Mouse (Mus musculus) natural killer cell, adult 2 months (primary cell): ENCODE measurements around the gene Add1.

Experiments
- DNase-seq, 2 experiments: peaks; one replicate each; pipeline ENCODE4 v3.0.0; 2022; ENCODE audit warnings: low spot score in 2 of 2

Add1 gene

DNA sequence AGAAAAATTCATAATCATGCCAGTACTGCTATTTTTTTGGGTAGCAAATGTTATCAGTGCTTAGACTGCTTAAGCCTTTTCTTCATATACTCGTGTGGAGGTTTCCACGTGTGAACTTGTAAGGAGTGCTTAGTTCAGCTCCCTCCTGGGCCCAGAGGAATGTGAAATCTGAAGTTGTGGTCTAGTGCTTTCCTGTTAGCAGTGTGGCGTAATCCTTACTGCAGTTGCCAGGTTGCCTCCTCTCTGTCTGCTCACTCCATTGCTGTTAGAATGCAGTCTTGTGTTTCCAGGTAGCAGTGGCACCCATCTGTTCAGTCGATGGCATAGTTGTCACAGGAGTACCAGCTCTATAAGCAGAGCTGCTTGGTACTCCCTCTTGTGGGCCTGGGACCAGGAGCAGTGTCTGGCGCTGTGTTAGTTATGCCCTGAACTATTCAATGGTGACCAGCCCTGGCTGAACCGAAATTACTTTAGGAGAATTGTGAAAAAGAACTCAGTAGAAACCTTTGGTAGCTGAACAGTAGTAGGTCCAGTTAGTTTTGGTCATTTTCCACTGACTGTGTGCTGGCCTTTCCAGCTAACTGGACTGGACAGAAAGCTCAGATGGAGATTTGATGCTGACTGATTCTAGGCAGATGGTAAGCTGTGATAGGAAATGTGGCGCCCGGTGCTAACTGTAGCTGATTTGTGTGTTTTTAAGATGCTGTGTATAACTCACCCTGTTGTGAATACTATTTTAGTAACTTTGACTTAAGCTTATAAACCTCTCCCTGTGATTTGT lies 33.8 kb downstream of the Add1 start:
- no peak for DNase-seq

DNA sequence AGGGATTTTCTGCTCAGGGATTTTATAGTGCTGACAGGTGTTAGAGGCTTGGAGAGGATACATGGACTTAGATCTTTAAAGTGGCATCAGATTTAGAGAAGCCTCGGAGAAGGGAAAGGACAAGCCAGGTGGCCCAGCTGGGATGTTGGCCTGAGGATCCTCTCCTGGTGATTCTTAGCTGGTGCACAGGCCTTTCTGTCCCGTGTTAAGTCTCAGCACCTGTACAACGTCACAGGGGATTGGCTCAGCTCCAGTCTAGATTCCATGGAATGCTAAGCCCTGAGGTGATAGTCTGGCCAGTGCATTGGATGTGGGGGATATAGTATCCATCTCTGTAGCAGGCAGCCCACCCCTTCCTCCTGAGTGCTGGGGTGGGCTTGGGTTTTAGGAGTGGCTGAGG lies 34.8 kb downstream of the Add1 start:
- no peak for DNase-seq

DNA sequence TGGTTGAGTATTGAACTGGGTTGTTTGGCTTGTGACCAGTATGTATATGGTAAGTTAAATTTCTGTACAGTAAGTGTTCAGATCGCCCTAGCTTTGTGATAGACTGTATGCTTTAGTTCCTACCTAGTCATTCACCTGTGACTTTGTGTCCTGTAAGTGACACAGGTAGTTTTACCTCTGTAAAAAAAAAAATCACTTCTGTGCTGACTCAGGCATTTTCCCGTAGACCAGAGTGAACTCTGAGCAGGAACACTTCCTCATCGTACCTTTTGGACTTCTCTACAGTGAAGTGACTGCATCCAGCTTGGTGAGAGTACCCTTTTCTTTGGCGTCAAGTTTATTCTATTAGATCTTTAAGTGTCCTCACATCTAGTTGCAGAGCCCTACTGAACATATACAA lies 36.5 kb downstream of the Add1 start:
- DNase-seq: no peak

DNA sequence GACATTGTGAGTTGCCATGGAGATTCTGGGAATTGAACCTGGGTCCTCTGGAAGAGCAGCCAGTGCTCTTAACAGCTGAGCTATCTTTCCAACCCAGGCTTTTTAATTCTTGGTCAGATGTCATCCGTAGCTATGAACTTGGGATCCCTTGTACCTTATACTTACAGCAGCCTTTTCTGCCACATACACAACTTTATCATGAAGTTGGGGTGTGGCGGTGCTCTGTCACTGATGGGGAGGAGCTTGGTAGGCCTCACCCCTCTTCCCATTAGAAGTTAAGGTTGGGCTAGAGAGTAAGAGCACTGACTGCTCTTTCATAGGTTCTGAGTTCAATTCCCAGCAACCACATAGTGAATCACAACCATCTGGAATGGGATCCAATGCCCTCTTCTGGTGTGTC lies 59.5 kb downstream of the Add1 start:
- DNase-seq: no peak

DNA sequence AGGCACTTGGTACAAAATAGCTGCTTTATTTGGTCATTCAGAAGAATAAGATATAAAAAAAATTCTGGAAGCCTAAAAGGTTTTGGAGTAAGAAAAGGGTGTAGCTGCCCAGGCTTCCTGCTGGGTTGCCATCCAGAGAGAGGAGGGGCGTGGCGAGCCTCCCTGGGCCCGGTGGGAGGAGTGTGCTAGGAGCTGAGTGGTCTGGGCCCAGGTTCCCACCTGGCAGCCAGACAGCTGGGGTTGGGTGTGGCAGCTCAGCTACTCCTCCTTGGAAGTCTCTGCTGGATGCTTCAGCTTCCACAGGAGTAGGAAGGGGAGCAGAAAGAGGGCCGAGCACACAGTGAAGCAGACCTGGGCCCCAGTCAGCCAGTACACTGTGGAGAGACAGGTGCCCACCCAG lies 60.2 kb downstream of the Add1 start:
- DNase-seq: no peak

DNA sequence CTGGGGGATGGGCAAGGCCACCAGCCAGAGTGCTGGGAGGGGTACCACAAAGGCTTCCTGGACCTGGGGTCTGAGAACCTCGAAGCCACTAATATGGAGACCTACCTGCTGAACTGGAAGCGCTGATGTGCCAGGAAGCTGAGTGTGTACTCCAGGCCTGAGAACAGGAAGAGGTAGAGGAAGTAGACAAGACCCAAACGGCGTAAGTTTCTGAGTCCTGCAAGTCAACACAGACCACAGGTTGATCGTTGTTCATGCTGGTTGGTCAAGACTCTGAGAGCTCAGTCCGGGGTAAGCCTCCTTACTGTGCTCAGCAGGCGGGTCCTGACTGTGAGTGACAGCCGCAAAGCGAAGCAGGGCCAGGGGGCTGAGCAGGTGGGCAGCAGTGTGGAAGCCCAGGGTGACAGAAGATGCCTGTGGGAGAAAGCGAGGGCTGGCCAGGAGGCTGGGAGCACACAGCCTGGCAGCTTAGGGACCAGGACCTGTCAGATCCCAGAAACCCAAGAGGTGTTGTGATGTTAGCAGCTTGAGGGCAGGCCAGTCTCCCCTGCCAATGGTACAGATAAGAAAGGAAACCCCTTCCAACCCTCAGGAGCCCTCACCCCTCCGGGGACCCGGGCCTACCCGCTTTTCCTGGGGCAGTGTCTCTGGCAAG lies 61.4 kb downstream of the Add1 start:
- peak; percentile 46 to 48 for DNase-seq

DNA sequence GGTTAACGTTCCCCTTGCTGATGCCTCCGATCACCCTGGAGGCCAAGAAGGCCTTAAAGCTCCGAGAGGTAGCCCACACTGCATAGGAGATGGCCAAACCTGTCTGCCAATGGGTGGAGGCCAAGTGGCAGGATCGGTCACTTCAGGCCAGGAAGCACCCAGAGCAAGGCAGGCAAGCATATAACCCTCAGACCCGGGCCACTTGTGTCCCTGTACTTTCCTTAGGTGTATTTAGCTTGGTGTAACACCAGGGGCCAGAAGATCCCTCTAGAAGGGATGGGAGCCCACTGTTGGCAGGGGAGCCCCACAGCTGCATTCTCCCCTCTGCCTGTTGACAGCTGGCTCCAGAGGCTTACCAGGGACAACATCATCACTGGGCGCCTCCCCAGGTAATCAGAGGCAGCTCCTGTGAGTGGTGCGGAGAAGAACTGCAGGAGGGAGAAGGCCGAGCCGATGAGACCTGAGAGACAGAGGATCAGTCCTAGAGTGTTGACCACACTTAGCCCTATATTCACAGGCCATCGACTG lies 62.3 kb downstream of the Add1 start:
- no peak for DNase-seq

DNA sequence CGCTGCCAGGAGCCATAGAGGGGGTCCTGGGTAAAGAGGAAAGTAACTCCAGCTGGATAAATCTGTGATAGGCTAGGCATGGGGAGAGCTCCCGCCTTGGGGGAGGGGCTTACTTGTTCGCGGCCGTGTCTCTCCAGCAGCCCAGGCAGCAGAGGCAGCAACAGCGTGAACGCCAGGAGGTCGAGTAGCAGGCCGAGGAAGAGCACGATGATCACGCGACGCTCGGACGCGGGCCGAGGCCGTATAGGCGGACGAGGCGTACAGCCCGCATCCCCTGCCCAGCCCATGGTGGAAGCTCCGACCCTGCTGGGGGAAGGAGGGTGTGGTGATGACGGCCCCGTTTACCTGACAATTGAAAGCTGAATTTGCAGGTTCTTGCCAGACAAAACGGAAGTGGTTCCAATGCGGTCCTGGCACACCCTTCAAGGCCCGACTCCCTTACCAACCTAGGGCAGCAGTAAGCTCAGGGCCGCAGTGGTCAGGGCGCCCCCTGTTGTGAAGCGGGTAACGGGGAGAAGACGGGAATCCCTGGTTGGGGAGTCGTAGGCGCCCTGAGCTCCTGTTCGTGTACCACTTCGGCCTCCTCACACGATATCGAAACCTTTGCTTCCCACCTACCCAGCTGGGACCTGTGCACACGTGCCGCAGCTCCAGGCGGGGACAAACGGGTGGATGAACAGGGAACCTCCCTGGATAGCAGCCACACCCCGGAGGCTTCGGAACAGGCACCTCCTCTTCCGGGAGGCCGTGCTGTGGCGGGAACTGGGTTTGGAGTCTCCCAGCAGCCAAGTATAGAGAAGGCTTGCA lies 63.2 kb downstream of the Add1 start, which contains the start of gene Mfsd10:
TSS of gene Mfsd10 (minus strand) at position 732 of the 807 bp plus-strand sequence.
- DNase-seq: peak; percentile 55 to 71

DNA sequence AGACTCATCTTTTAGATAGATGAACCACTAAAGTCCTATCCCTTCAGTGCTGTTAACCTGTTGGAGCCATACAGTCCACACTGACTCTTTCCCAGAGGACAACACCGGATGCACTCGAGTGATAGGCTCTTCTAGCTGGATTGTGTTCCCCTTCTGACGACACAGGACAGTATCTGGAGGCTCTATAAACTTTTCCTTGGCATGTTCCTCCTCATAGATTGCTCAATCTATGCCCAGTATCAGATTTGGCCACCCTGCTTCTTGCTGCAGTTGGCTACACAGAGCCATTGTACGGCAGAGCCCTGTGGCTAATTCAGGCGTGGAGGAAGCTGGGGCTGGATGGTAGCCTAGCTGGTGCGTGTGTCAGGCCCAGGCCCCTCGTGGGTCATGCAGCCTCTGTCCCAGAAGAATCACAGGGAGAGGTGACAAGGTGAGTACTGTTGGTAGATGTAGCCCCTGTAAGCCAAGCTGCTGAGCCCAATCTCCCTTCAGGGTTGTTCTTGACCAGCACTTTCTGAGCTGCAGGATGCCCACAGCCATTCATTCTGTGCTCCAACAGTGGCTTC lies 64.2 kb downstream of the Add1 start:
- DNase-seq: no peak

DNA sequence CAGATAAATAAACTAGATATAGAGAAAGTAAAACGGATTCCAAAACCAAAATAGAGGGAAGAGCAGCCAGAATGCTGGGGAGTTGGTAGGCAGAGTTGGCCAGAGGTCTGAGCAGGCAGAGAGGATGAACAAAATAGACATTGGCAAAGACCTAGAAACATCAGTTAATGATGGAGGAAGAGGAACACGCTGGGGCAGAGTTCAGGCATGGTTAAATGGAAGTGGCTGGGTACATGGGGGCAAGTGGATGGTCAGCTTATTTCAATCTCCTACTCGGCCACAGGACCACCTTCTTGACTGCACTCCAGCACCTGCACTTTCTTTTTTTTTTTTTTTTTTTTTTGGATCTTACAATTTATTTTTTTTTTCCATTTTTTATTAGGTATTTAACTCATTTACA lies 68.5 kb downstream of the Add1 start:
- DNase-seq: no peak

DNA sequence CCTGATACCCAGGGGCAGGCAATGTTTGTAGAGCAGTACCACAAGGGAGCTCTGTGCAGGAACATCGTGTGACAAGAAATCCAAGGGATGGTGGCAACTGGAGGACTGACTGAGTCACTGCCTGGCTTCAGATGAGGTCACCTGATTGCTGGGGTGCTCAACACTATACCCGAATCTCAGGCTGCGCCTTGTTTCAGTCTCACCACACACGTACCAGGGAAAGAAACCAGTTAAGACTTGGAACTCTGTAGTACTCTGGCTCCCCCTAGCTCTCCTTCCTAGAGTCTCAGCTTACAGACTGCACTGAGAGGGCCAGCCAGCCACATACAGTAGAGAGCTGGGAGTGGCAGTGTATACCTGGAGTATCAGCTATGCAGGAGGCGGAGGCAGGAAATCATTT lies 69.5 kb downstream of the Add1 start:
- DNase-seq: peak; percentile 12 to 36

DNA sequence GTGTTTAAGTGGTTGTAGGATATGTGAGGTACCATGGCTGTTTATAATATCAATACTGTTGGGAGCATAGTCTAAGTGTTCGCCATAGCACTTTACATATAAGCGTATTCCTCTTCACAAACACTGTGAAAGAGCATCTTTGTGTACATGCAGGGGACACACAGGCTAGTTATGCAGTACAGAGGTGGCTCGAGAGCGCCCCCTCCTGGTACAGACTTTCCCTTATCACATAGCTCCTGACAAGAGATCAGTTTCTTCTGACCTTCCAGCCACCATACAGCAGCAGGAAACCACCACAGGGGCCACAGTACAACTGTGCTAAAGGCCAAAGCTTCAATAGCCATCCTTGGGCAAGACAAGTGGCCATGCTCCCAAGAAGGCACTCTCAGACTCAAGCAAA lies 74.1 kb downstream of the Add1 start:
- DNase-seq: peak; percentile 63 to 80

DNA sequence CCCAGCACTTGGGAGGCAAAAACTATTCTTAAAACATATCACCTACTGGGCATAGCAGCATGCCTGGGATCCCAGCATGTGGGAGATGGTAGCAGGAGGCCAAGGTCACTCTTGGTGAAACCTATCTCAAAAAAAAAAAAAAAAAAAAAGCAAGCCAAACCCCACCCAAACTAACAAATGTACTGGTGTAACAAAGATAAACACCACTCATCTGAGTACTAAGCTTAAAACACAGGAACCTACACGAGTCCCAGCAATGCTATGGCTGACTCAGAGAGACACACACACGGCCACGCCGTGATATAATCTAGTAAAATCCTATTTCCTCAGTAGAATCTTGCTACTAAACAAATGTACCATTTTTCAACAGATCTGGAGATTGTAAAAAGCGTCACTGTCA lies 79.5 kb downstream of the Add1 start:
- DNase-seq: no peak

DNA sequence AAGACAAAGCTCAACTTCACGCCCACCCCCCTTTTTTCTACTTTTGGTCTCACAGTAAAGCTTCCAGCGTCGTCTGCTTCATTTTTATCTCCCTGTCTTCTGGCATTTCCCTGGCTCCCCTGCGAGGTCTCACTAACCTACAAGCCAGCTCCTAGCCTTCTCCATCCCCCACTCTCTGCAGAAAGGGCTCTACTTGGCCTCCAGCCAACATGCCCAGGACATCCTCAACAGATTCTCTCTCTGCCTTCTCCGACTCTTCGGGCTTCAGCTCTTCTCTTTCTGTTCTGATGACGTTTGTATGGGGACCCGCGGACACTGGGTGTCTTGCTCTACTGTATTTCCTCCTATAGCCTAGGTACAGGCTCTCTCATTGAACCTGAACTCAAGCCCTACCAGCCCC lies 81.4 kb downstream of the Add1 start:
- DNase-seq: no peak

DNA sequence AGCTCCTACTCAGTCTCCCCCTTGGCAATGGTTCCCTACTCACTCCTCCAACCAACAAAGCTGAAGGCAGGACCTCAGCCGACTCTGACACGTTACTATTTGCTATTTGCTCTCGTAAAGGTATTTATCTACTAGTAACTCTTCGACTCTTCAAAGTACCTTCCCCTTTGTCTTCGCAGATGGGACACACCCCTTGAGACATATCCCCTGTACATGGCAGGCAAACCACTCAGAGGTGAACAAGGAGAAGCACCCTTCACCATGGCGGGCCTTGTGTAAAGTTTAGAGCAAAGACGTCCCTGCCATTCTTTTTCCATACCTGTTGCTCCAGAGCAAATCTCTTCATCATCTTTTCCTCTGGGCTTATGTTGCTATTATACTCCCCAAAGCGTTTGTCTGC lies 84.1 kb downstream of the Add1 start:
- DNase-seq: no peak

DNA sequence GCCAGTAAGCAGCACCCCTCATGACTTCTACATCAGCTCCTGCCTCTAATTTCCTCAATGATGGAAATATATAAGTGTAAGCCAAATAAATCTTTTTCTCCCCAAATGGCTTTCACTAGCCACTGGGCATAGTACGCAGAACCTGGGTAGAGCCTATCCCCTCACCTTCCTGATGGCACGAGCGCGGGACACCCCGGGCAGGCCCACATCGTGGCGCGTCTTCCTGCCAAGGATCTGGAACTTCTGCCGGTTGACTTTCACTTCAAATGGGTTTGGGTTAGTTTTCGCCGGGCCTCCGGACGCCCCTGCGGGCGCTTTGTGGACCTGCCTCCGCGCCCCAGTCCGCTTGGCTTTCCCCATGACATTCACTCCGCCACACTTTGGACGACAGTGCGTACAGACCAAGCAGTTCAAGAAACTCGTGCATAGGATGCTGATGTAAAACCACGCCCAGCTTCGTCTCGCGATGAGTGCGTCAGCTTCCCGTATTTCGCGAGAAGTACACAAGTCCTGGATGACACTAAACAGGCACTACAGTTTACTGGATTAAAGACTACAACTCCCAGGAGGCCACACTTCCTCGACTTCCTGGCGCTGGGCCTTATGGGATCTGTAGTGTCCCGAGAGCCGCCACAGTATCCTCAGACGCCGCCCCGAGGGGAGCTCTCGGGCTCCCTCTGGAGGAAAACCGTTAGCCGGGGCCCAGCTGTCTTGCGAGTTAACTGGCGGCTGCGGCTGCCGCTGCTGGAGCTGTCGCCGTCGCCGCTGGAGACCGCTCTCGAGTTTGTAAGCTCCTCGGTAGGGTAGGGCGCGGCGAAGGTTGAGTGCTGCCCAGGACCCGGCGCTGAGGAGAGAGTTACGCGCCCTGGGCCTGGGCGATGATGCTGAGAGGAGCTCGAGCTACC lies 86.5 kb downstream of the Add1 start, which contains the start of the genes Nop14 and Grk4:
TSS of gene Nop14 (minus strand) at position 463 of the 905 bp plus-strand sequence.
TSS of gene Grk4 (plus strand) at position 694 of the 905 bp plus-strand sequence.
- peak; percentile 99 for DNase-seq

DNA sequence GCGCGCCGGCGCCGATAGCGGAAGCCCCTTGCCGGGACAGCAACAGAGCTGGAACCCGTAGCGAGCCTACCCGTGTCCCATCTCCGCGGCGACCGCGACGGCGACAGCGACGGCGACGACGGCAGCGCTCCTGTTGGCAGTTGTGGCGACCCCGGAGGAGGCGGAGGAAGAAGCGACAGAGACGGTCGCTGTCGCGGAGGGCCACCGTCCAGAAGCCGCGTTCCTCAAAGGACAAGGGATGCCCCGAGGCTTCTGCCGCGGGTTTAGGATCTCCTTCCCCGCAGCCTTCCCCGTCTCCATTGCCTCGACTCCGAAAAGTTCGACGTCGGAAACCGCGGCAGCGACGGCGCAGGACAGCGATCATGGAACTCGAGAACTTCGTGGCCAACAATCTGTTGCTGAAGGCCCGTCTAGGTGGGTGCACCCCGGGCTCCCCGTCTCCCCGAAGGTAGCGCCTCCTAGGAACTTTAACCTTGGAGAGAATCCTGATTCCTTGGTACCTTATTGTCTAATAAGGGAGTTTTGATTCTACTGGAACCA lies 87.2 kb downstream of the Add1 start:
- no peak for DNase-seq

DNA sequence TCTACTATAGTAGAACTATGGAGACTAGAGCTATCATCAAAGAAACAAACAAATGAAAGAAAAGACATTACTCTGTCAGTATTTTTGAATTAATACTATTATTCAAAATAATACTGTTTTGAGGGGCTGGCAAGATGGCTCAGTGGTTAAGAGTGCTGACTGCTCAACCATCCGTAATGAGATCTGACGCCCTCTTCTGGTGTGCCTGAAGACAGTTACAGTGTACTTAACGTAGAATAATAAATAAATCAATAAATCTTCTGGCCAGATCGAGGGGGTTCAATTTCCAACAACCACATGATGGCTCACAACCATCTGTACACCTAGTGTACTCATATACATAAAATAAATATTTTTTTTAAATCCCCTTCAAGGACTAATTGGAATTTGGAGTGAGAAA lies 88.4 kb downstream of the Add1 start:
- DNase-seq: no peak

DNA sequence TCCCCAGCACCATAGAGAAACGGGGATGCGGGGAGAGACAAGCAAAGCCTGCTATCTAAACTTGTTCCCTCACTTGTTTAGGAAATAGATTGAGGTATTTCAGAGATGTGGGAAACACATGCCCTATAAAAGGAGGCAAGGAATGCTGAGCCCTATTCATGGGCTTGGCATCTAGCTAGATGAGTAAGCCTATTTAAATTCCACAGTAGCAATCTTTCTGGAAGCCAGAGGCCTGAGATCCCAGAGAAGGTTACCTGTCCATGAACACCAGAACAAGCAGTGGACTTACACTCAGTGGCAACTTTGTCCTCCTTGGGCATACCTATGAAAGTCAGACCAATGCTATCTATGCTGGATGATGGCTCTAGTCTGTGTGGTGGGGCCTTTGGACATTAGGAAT lies 89.8 kb downstream of the Add1 start:
- DNase-seq: no peak

DNA sequence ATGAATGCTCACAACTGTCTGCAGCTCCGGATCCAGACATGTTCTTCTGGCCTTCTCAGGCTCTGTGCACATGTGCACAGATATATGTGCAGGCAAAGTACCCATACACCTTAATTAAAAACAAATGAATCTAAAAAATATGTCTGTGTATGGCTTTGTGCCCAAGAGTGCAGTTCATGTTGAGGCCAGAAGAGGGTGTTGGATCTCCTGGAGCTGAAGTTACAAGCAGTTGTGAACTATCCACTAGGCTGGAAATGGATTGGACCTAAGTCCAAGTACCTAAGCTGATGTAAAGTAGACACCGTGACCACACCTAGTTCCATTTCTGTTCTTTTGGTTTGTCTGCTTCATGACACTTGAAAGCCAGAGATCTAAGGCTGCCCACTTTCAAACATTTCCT lies 96.0 kb downstream of the Add1 start:
- no peak for DNase-seq

DNA sequence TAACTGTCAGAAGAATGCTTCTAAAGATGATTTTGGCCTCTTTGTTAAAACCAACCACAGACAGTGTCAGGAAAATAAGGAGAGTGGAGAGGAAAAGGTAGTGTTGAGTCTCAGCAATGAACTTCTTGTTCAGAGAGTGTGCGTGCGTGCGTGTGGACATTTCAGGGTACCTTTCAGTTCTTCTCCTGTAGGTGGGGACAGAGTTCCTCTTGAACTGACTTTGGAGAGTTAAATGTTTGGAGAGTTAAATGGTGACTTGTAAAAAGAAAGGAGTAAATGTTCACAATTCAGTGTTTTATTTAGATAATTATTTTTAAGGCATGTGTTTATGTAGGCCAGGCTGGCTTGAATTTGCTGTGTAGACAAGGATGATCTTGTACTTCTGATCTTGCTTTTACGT lies 96.8 kb downstream of the Add1 start:
- no peak for DNase-seq
